Mouse (Mus musculus) myocyte (in vitro differentiated cells): ENCODE measurements around the gene Fcho1. TPM values are rescaled to one million over a fixed set of nuclear protein-coding genes. Genes with fewer than 3 reads are reported as not detected.

Source experiments
- H3K27me3 ChIP-seq: one replicate; pipeline ENCODE4 v1.6.1; 2011; ENCODE audit not compliant: control insufficient read depth, insufficient read depth, insufficient read length
- H3K36me3 ChIP-seq: one replicate; pipeline ENCODE4 v1.6.1; 2011; ENCODE audit not compliant: control insufficient read depth, insufficient read depth
- H3K4me2 ChIP-seq: one replicate; pipeline ENCODE4 v1.6.1; 2011; ENCODE audit warnings: low read depth, control low read depth
- H3K4me3 ChIP-seq: one replicate; pipeline ENCODE4 v1.5.1; 2011; ENCODE audit warnings: mild to moderate bottlenecking, control low read depth, moderate library complexity
- H3K79me2 ChIP-seq: one replicate; pipeline ENCODE4 v1.6.1; 2011; ENCODE audit not compliant: control insufficient read depth, insufficient read depth
- H3ac ChIP-seq: one replicate; pipeline ENCODE4 v1.6.1; 2011; ENCODE audit not compliant: control insufficient read depth, insufficient read length
- CEBPB ChIP-seq: IDR thresholded peaks from 2 replicates; pipeline ENCODE4 v1.6.1; 2011; ENCODE audit warnings: mild to moderate bottlenecking, moderate library complexity; ENCODE audit not compliant: poor library complexity, insufficient read depth, severe bottlenecking
- E2F4 ChIP-seq: IDR thresholded peaks from one replicate; pipeline ENCODE4 v1.6.1; 2011; ENCODE audit warnings: mild to moderate bottlenecking, control low read depth, moderate library complexity; ENCODE audit not compliant: insufficient read depth
- MAX ChIP-seq: IDR thresholded peaks from one replicate; pipeline ENCODE4 v1.6.1; 2011; ENCODE audit warnings: low read depth, mild to moderate bottlenecking, control low read depth
- MYOD1 ChIP-seq, 3 experiments: IDR thresholded peaks; one replicate each; pipeline ENCODE4 v1.6.1; 2011; ENCODE audit warnings: control low read depth in 2 of 3, low read depth in 2 of 3, mild to moderate bottlenecking in 2 of 3, moderate library complexity in 1 of 3; ENCODE audit not compliant: insufficient read length in 2 of 3, control insufficient read depth in 1 of 3
- MYOG ChIP-seq, 3 experiments: IDR thresholded peaks; one replicate each; pipeline ENCODE4 v1.6.1; 2011; ENCODE audit warnings: control low read depth in 2 of 3, low read depth in 2 of 3, mild to moderate bottlenecking in 2 of 3; ENCODE audit not compliant: insufficient read length in 2 of 3, control insufficient read depth in 1 of 3, insufficient read depth in 1 of 3
- POLR2A ChIP-seq: IDR thresholded peaks from one replicate; pipeline ENCODE4 v1.6.1; 2011; ENCODE audit warnings: low read depth, mild to moderate bottlenecking, control low read depth, moderate library complexity; ENCODE audit not compliant: insufficient read length
- POLR2AphosphoS2 ChIP-seq: IDR thresholded peaks from one replicate; pipeline ENCODE4 v1.6.1; 2011; ENCODE audit warnings: low read depth, control low read depth; ENCODE audit not compliant: insufficient read length
- REST ChIP-seq: IDR thresholded peaks from one replicate; pipeline ENCODE4 v1.6.1; 2011; ENCODE audit warnings: mild to moderate bottlenecking, control low read depth, moderate library complexity; ENCODE audit not compliant: insufficient read depth, insufficient read length
- SRF ChIP-seq: IDR thresholded peaks from one replicate; pipeline ENCODE4 v1.6.1; 2011; ENCODE audit warnings: low read depth; ENCODE audit not compliant: control insufficient read depth, insufficient read length
- TCF12 ChIP-seq: IDR thresholded peaks from one replicate; pipeline ENCODE4 v1.6.1; 2011; ENCODE audit warnings: mild to moderate bottlenecking, control low read depth; ENCODE audit not compliant: poor library complexity, insufficient read depth, severe bottlenecking
- TCF3 ChIP-seq: IDR thresholded peaks from one replicate; pipeline ENCODE4 v1.6.1; 2011; ENCODE audit warnings: low read depth, control low read depth; ENCODE audit not compliant: insufficient read length
- USF1 ChIP-seq: IDR thresholded peaks from one replicate; pipeline ENCODE4 v1.6.1; 2011; ENCODE audit warnings: low read depth, mild to moderate bottlenecking, control low read depth, moderate library complexity
- polyA plus RNA-seq: library from polyadenylated mRNA; unstranded; fragments of >200 nt; fragmentation: generic; extraction: Trizol; gene quantifications from one replicate; pipeline ENCODE4 v1.2.1, GENCODE M21; 2012; ENCODE audit warnings: missing spikeins

The Fcho1 gene
- polyA plus RNA-seq, 1 experiment: not detected

GRCm38 (mm10) chr8:71723047-71723551 is 2.4 kb downstream of the Fcho1 start:
- Histone ChIP-seq H3K36me3 (no peaks in the 10 kb centered on the region), H3K79me2 (no peaks in the 10 kb centered on the region), H3ac (no peak overlapping the region), H3K4me2 (no peak overlapping the region), H3K4me3 (no peak overlapping the region), H3K27me3 (peaks cover 62% of the 10 kb centered on the region)
- no peak for TF ChIP-seq E2F4

- Histone ChIP-seq H3K4me3 (no peak overlapping the region), H3K27me3 (peaks cover 66% of the 10 kb centered on the region), H3K79me2 (no peaks in the 10 kb centered on the region), H3K36me3 (no peaks in the 10 kb centered on the region), H3ac (no peak overlapping the region), H3K4me2 (no peak overlapping the region)
- TF ChIP-seq SRF: no peak
- no peak for TF ChIP-seq TCF12
- no peak for TF ChIP-seq MYOD1 (IDR thresholded peaks at IDR 0.05; ENCODE audit: control insufficient read depth in 1 of 3, insufficient read length in 2 of 3, low read depth in 2 of 3)
- no peak for TF ChIP-seq CEBPB
- no peak for TF ChIP-seq E2F4
- TF ChIP-seq POLR2AphosphoS2: no peak
- TF ChIP-seq MAX: no peak
- TF ChIP-seq USF1: no peak
- TF ChIP-seq TCF3: no peak
- TF ChIP-seq POLR2A: no peak
- no peak for TF ChIP-seq REST
- no peak for TF ChIP-seq MYOG (IDR thresholded peaks at IDR 0.05; ENCODE audit: control insufficient read depth in 1 of 3, insufficient read depth in 1 of 3, insufficient read length in 2 of 3, low read depth in 2 of 3)
Measured at GRCm38 (mm10) chr8:71719928-71720457, 5.5 kb downstream of the Fcho1 start.

- TF ChIP-seq POLR2A (no peak), E2F4 (no peak), SRF (no peak), USF1 (no peak), POLR2AphosphoS2 (no peak), CEBPB (no peak), MAX (no peak), TCF3 (no peak), MYOD1 (IDR thresholded peaks at IDR 0.05; ENCODE audit: control insufficient read depth in 1 of 3, insufficient read length in 2 of 3, low read depth in 2 of 3) (no peak), REST (no peak), MYOG (IDR thresholded peaks at IDR 0.05; ENCODE audit: control insufficient read depth in 1 of 3, insufficient read depth in 1 of 3, insufficient read length in 2 of 3, low read depth in 2 of 3) (no peak), TCF12 (no peak)
- Histone ChIP-seq H3K36me3 (no peaks in the 10 kb centered on the region), H3K27me3 (peaks cover 61% of the 10 kb centered on the region), H3K79me2 (no peaks in the 10 kb centered on the region), H3ac (no peak overlapping the region), H3K4me3 (no peak overlapping the region), H3K4me2 (no peak overlapping the region)
Measured at GRCm38 (mm10) chr8:71719218-71719617, 6.3 kb downstream of the Fcho1 start.

- Histone ChIP-seq H3K4me2 (no peak overlapping the region), H3ac (no peak overlapping the region), H3K27me3 (peaks cover 54% of the 10 kb centered on the region), H3K36me3 (no peaks in the 10 kb centered on the region), H3K79me2 (no peaks in the 10 kb centered on the region), H3K4me3 (no peak overlapping the region)
- TF ChIP-seq REST: no peak
- no peak for TF ChIP-seq E2F4
- TF ChIP-seq USF1: no peak
- no peak for TF ChIP-seq TCF12
- TF ChIP-seq MYOG (IDR thresholded peaks at IDR 0.05; ENCODE audit: control insufficient read depth in 1 of 3, insufficient read depth in 1 of 3, insufficient read length in 2 of 3, low read depth in 2 of 3): no peak
- no peak for TF ChIP-seq MAX
Measured at GRCm38 (mm10) chr8:71718252-71718651, 7.3 kb downstream of the Fcho1 start.

DNA sequence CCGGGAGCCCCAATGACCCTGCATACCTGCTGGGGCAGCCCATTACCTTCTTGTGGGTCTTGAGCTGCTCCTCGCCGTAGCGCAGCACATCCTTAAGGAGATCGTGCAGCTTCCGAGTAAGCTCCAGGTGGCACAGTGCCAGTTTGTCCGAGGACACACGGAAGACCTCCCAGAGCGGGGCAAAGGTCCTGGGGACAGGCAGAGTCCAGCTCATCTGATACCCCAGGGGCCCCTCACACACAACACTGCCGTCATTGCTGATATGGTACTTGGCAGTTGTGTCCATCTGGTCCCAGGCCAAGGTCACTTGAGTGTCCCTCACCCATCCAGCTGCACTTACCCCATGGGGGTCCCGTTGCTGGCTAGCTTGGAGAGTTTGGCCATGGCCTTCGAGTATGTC is 8.4 kb downstream of the Fcho1 start:
- Histone ChIP-seq H3K36me3 (no peaks in the 10 kb centered on the region), H3K79me2 (no peaks in the 10 kb centered on the region), H3K4me2 (no peak overlapping the region), H3ac (no peak overlapping the region), H3K4me3 (no peak overlapping the region), H3K27me3 (peaks cover 43% of the 10 kb centered on the region)
- TF ChIP-seq MYOG (IDR thresholded peaks at IDR 0.05; ENCODE audit: control insufficient read depth in 1 of 3, insufficient read depth in 1 of 3, insufficient read length in 2 of 3, low read depth in 2 of 3) (no peak), POLR2A (no peak), MYOD1 (IDR thresholded peaks at IDR 0.05; ENCODE audit: control insufficient read depth in 1 of 3, insufficient read length in 2 of 3, low read depth in 2 of 3) (no peak), REST (no peak), E2F4 (no peak), POLR2AphosphoS2 (no peak), TCF3 (no peak), SRF (no peak), USF1 (no peak), CEBPB (no peak), TCF12 (no peak), MAX (no peak)
